Mouse (Mus musculus) cortical plate, adult 2 months (tissue): ENCODE measurements around the gene Efl1.

Source experiments
- CTCF ChIP-seq: fragments of 200-500 bp; IDR thresholded peaks from 2 replicates; pipeline ENCODE4 v1.5.1; 2011; ENCODE audit warnings: mild to moderate bottlenecking, control low read depth, low read length; ENCODE audit not compliant: insufficient read depth; ENCODE audit errors: extremely low read depth
- POLR2A ChIP-seq: fragments of 200-500 bp; IDR thresholded peaks from 2 replicates; pipeline ENCODE4 v1.6.1; 2011; ENCODE audit warnings: mild to moderate bottlenecking, low read length, control low read depth; ENCODE audit not compliant: insufficient read depth; ENCODE audit errors: extremely low read depth

- TF ChIP-seq POLR2A (no peak), CTCF (no peak)
Observed at GRCm38 (mm10) chr7:82785970-82786647, 137.7 kb downstream of the Efl1 start.
